Mouse (Mus musculus) bone marrow macrophage, adult 2 months (primary cell): ENCODE measurements around the gene Tacc2. TPM values are rescaled to one million over a fixed set of nuclear protein-coding genes. Genes with fewer than 3 reads are reported as not detected.

Experiments used
- H3K27ac ChIP-seq: 2 replicates; pipeline ENCODE4 v1.5.1; 2012; ENCODE audit warnings: low read depth, low read length; ENCODE audit not compliant: insufficient read depth
- H3K4me1 ChIP-seq: 2 replicates; pipeline ENCODE4 v1.6.1; 2012; ENCODE audit warnings: low read length; ENCODE audit not compliant: control insufficient read depth, insufficient read depth
- H3K4me3 ChIP-seq: 2 replicates; pipeline ENCODE4 v1.5.1; 2012; ENCODE audit warnings: mild to moderate bottlenecking, low read length, moderate library complexity; ENCODE audit not compliant: insufficient read depth
- CTCF ChIP-seq: IDR thresholded peaks from 2 replicates; pipeline ENCODE4 v1.5.1; 2012; ENCODE audit warnings: low read depth, mild to moderate bottlenecking, low read length, moderate library complexity
- POLR2A ChIP-seq: IDR thresholded peaks from 2 replicates; pipeline ENCODE4 v1.6.1; 2012; ENCODE audit warnings: mild to moderate bottlenecking, low read depth, low read length, borderline replicate concordance
- polyA plus RNA-seq: library from polyadenylated mRNA; stranded (reverse); fragments of >200 nt; gene quantifications from 2 replicates; pipeline ENCODE4 v1.2.4, GENCODE M21; 2012; ENCODE audit not compliant: missing spikeins, insufficient read depth, insufficient read length

Gene Tacc2
- polyA plus RNA-seq, 1 experiment = 2.9 TPM

- peaks cover 5% of the 10 kb centered on the region for H3K4me1 ChIP-seq
- no peak overlapping the region for H3K27ac ChIP-seq
- no peak for TF ChIP-seq POLR2A
- TF ChIP-seq CTCF = no peak
- H3K4me3 ChIP-seq = no peak overlapping the region
These were observed 220.3 kb downstream of the Tacc2 start for GRCm38 (mm10) chr7:130797524-130797923.

- TF ChIP-seq POLR2A (no peak), CTCF (no peak)
- H3K4me3 ChIP-seq = no peak overlapping the region
- peaks cover 4% of the 10 kb centered on the region; the same call in 1 of the 2 replicates for H3K4me1 ChIP-seq
- no peak overlapping the region for H3K27ac ChIP-seq
These were observed 222.2 kb downstream of the Tacc2 start for GRCm38 (mm10) chr7:130799418-130799817.

- H3K4me1 ChIP-seq = peaks cover 4% of the 10 kb centered on the region; the same call in 1 of the 2 replicates
- H3K4me3 ChIP-seq = no peak overlapping the region
- no peak overlapping the region for H3K27ac ChIP-seq
- no peak for TF ChIP-seq CTCF
- no peak for TF ChIP-seq POLR2A
These were observed 223.4 kb downstream of the Tacc2 start for GRCm38 (mm10) chr7:130800681-130801080.

GRCm38 (mm10) chr7:130801811-130802210 is 224.6 kb downstream of the Tacc2 start:
- TF ChIP-seq POLR2A = no peak
- no peak for TF ChIP-seq CTCF
- Histone ChIP-seq H3K4me3 (no peak overlapping the region), H3K27ac (no peak overlapping the region), H3K4me1 (peaks cover 4% of the 10 kb centered on the region; the same call in 1 of the 2 replicates)

GRCm38 (mm10) chr7:130803251-130803825 is 226.1 kb downstream of the Tacc2 start:
- no peak overlapping the region for H3K27ac ChIP-seq
- H3K4me1 ChIP-seq = peaks cover 8% of the 10 kb centered on the region
- TF ChIP-seq POLR2A (no peak), CTCF (no peak)
- no peak overlapping the region for H3K4me3 ChIP-seq

GRCm38 (mm10) chr7:130804991-130805390 is 227.8 kb downstream of the Tacc2 start:
- no peak overlapping the region for H3K27ac ChIP-seq
- peaks cover 8% of the 10 kb centered on the region for H3K4me1 ChIP-seq
- no peak overlapping the region for H3K4me3 ChIP-seq
- TF ChIP-seq CTCF = no peak
- no peak for TF ChIP-seq POLR2A

GRCm38 (mm10) chr7:130807749-130808148 is 230.5 kb downstream of the Tacc2 start:
- Histone ChIP-seq H3K27ac (no peak overlapping the region), H3K4me1 (peaks cover 5% of the 10 kb centered on the region), H3K4me3 (no peak overlapping the region)
- TF ChIP-seq CTCF = no peak
- TF ChIP-seq POLR2A = no peak

- Histone ChIP-seq H3K27ac (no peak overlapping the region), H3K4me3 (no peak overlapping the region), H3K4me1 (peaks cover 5% of the 10 kb centered on the region)
- TF ChIP-seq POLR2A = no peak
These were observed 231.5 kb downstream of the Tacc2 start for GRCm38 (mm10) chr7:130808694-130809093.

GRCm38 (mm10) chr7:130810238-130810637 is 233.0 kb downstream of the Tacc2 start:
- no peak overlapping the region for H3K4me3 ChIP-seq
- H3K4me1 ChIP-seq = peaks cover 5% of the 10 kb centered on the region
- no peak overlapping the region for H3K27ac ChIP-seq
- TF ChIP-seq POLR2A (no peak), CTCF (no peak)

- TF ChIP-seq CTCF = no peak
- H3K27ac ChIP-seq = no peak overlapping the region
- H3K4me3 ChIP-seq = no peak overlapping the region
- H3K4me1 ChIP-seq = peaks cover 13% of the 10 kb centered on the region
These were observed 235.2 kb downstream of the Tacc2 start for GRCm38 (mm10) chr7:130812407-130812806.

Other genes starting within 250 kb of the Tacc2 start
- gene Ate1, start 57.1 kb upstream of the Tacc2 start, polyA plus RNA-seq = 37.7 and 41.0 TPM in 2 replicates
- gene Nsmce4a, start 4.3 kb upstream of the Tacc2 start, polyA plus RNA-seq = 55.3 and 65.1 TPM in 2 replicates
- gene Btbd16, start 196.6 kb downstream of the Tacc2 start, polyA plus RNA-seq = not detected in 2 replicates